Mouse (Mus musculus) liver, embryonic 11.5 days (tissue): ENCODE results near the gene Npy4r. TPM values are rescaled to one million over a fixed set of nuclear protein-coding genes. Genes with fewer than 3 reads are reported as not detected.

ENCODE experiments used
- ATAC-seq: fragments of 200-750 bp; cut with Nextera tagmentation; replicated peaks from 2 replicates; pipeline ENCODE4 v1.8.0; 2017; ENCODE audit warnings: moderate number of reproducible peaks, mild to moderate bottlenecking, moderate TSS enrichment, moderate library complexity; ENCODE audit not compliant: low FRiP score
- DNase-seq: peaks from one replicate; pipeline ENCODE4 v3.0.0-alpha.2; 2017; ENCODE audit warnings: low spot score
- H3K27ac ChIP-seq: fragments of 300-500 bp; sonication (generic); 2 replicates; pipeline ENCODE4 v1.5.1; 2014; ENCODE audit warnings: mild to moderate bottlenecking, low read depth, low read length, control low read depth
- H3K27me3 ChIP-seq: fragments of 300-500 bp; sonication (generic); replicated peaks from 2 replicates; pipeline ENCODE4 v1.6.1; 2014; ENCODE audit warnings: low read length, mixed read lengths; ENCODE audit not compliant: control insufficient read depth, insufficient read depth
- H3K36me3 ChIP-seq: fragments of 300-500 bp; sonication (generic); 2 replicates; pipeline ENCODE4 v1.6.1; 2014; ENCODE audit warnings: mild to moderate bottlenecking, low read length, moderate library complexity, mixed read lengths; ENCODE audit not compliant: control insufficient read depth, insufficient read depth
- H3K4me1 ChIP-seq: fragments of 300-500 bp; sonication (generic); replicated peaks from 2 replicates; pipeline ENCODE4 v1.6.1; 2014; ENCODE audit warnings: low read length, mixed read lengths; ENCODE audit not compliant: control insufficient read depth, insufficient read depth
- H3K4me2 ChIP-seq: fragments of 300-500 bp; sonication (generic); 2 replicates; pipeline ENCODE4 v1.6.1; 2014; ENCODE audit warnings: mild to moderate bottlenecking, control low read depth, moderate library complexity
- H3K4me3 ChIP-seq: fragments of 300-500 bp; sonication (generic); 2 replicates; pipeline ENCODE4 v1.5.1; 2014; ENCODE audit warnings: low read depth, low read length, control low read depth
- H3K9ac ChIP-seq: fragments of 300-500 bp; sonication (generic); 2 replicates; pipeline ENCODE4 v1.6.1; 2014; ENCODE audit warnings: low read depth, low read length, control low read depth
- H3K9me3 ChIP-seq: fragments of 300-500 bp; sonication (generic); 2 replicates; pipeline ENCODE4 v1.6.1; 2016; ENCODE audit warnings: low read length, inconsistent platforms, mixed read lengths; ENCODE audit not compliant: control insufficient read depth
- WGBS: fragments of 180-500 bp; shearing (Covaris S2); extraction: QIAGEN DNeasy Blood & Tissue Kit; methylation state at CpG from one replicate; pipeline ENCODE4 v1.1.7; 2014; 5-methylcytosine and 5-hydroxymethylcytosine counted together
- polyA plus RNA-seq: library from polyadenylated mRNA; unstranded; fragments of >200 nt; fragmentation: Nextera tagmentation; extraction: Ambion mirVana; gene quantifications from 2 replicates; pipeline ENCODE4 v1.2.1, GENCODE M21; 2014

Gene Npy4r
- polyA plus RNA-seq, 1 experiment from 2014 or later, result 0.04 TPM

DNA sequence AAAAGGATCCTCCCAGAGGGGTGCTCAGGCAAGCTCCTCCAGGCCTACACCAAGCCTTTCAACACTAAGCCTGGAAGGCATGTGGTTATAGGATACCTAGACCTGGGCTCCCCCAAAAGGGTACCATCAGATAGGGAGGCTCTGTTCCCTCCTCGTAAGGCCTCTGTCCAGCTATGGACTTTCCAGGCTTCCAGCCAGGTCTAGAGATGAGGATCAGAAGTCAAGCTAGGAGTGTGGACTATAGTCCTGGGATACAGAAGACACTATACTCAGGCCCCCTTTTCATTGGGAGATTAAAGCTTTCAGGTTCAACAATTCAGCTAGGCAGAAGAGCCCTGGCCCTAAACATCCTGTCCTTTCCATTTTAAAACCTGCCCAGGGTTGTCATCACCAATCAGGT, 30.8 kb upstream of the Npy4r start:
- no peak overlapping the region for H3K4me3 ChIP-seq
- H3K4me1 ChIP-seq, result no peaks in the 10 kb centered on the region
- 75% methylated on average over 1 of the region's 1 CpGs for WGBS
- no peak overlapping the region for H3K27ac ChIP-seq
- H3K36me3 ChIP-seq, result no peaks in the 10 kb centered on the region
- H3K9ac ChIP-seq, result no peak overlapping the region
- ATAC-seq (no peak), DNase-seq (no peak)
- H3K4me2 ChIP-seq, result no peak overlapping the region
- no peaks in the 10 kb centered on the region for H3K9me3 ChIP-seq
- no peaks in the 10 kb centered on the region for H3K27me3 ChIP-seq

DNA sequence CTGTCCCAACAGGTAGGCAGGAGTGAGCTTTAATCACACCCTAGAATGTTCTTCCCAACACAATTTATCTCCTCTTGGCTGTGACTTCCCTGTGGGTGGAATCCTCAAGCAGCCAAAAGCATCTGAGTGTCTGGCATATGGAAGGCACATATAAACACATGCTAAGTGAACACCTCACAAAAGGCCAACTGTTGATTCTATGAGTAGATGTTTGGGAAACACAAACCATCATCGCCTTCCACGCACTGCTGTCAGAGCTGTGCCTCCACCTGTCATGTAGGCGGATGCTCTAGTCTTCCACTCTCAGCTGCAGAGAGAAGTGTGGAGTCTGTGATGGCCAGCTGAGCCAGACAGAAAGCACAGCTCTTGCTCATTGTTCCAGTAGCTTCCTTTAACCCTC, 27.1 kb upstream of the Npy4r start:
- no peak overlapping the region for H3K4me2 ChIP-seq
- H3K36me3 ChIP-seq, result no peaks in the 10 kb centered on the region
- H3K27ac ChIP-seq, result no peak overlapping the region
- no peaks in the 10 kb centered on the region for H3K9me3 ChIP-seq
- WGBS, result 81% methylated on average over 3 of the region's 3 CpGs
- ATAC-seq (no peak), DNase-seq (no peak)
- no peaks in the 10 kb centered on the region for H3K27me3 ChIP-seq
- H3K4me1 ChIP-seq, result no peaks in the 10 kb centered on the region
- no peak overlapping the region for H3K4me3 ChIP-seq
- no peak overlapping the region for H3K9ac ChIP-seq

DNA sequence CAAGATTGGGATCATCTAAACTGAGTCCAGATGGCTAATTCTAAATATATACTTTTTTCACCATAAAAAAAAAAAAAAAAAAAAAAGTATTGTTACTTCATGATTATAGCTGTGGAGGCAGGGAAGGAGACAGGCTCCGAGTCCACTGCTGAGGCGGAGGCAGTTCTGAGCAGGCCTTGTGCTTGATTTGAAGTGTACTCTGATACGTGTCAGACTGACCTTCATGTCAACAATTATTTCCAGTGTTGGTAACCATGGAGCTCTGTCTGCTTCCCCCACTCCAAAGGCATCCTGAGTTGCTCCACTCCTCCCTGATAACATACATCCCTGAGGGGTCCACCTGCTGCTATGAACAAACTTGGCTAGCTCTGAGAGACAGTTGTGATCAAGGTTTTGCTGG, 18.8 kb upstream of the Npy4r start:
- Histone ChIP-seq H3K9me3 (no peaks in the 10 kb centered on the region), H3K4me1 (no peaks in the 10 kb centered on the region), H3K36me3 (no peaks in the 10 kb centered on the region), H3K27me3 (no peaks in the 10 kb centered on the region), H3K4me2 (no peak overlapping the region), H3K27ac (no peak overlapping the region), H3K9ac (no peak overlapping the region), H3K4me3 (no peak overlapping the region)
- DNase-seq, result no peak
- no peak for ATAC-seq
- WGBS, result 82% methylated on average over 3 of the region's 3 CpGs

DNA sequence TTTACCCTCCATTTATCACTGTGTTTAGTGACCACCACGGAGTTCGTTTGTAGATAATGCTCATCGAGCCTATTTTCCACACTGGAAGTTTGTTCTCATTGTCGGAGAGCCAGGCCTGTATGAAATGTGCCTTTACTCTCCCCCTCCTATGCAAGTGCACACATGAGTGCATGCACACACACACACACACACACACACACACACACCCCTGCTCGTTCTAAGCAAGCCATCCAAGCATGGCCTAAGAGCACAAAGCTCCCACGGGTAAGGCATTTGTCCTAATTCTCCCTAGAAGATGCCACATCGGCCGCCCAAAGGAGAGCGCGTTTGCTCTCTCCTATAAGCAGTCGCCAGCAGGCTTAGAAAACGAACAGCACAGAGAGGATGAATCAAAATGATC, 3.5 kb upstream of the Npy4r start:
- no peak overlapping the region for H3K4me3 ChIP-seq
- ATAC-seq (no peak), DNase-seq (no peak)
- H3K27ac ChIP-seq, result no peak overlapping the region
- no peak overlapping the region for H3K9ac ChIP-seq
- H3K4me1 ChIP-seq, result no peaks in the 10 kb centered on the region
- H3K27me3 ChIP-seq, result no peaks in the 10 kb centered on the region; the same call in 1 of the 2 replicates
- H3K9me3 ChIP-seq, result no peaks in the 10 kb centered on the region
- 79% methylated on average over 12 of the region's 12 CpGs for WGBS
- no peaks in the 10 kb centered on the region for H3K36me3 ChIP-seq
- H3K4me2 ChIP-seq, result no peak overlapping the region

DNA sequence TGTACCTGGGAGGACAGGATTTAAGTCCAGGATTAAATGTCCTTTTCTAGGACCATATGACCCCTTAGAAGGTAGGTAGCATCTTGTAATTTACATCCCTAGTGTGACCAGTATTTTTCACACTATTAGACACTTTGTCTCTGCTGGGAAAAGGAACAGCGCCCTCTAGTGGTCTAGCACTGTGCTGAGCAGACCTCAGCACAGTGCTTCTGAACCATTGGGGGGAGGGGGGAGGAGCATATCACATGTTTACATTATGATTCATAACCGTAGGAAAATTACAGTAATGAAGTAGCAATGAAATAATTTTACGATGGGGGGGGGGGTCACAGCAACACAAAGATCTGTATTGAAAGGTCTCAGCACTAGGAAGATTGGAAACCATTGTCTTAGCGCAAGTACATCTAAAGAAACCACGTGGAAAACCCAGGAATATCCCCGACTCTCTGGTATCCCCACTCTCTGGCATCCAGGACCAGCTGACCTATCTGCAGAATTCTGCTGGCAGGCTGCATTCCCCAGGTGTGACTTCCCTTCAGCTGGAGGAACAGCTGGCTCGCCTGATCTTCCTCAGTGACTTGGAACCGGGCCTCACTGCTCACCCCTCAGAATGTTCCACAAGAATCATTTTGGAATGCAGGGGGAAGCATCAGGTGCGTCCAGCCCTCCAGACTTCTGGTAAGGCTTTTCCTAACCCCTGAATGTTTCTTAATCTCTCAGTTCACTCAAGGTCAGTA, 2.5 kb upstream of the Npy4r start:
- WGBS, result 53% methylated on average over 9 of the region's 9 CpGs
- DNase-seq, result no peak
- Histone ChIP-seq H3K27ac (no peak overlapping the region), H3K4me1 (no peaks in the 10 kb centered on the region), H3K27me3 (no peaks in the 10 kb centered on the region; the same call in 1 of the 2 replicates), H3K9ac (no peak overlapping the region), H3K36me3 (no peaks in the 10 kb centered on the region), H3K4me3 (no peak overlapping the region), H3K4me2 (no peak overlapping the region), H3K9me3 (no peaks in the 10 kb centered on the region)
- ATAC-seq, result no peak

DNA sequence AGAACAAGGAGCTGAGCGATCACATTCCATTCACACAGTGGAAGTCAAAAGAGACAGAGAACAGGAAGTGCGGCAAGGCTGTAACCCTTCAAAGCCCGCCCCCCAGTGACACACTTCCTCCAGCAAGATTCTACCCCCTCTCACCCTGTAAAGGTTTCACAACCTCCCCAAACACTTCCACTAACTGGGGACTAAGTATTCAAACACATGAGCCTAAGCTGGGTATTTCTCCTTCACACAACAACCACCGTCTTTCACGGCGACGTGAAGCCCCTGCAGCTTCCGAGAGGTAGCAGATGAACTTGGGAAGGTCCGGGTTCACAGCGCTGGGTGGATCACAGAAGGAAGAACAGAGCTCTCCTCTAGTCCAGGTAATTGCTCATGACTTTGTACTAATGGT, 9.4 kb downstream of the Npy4r start:
- H3K4me2 ChIP-seq, result no peak overlapping the region
- H3K27ac ChIP-seq, result no peak overlapping the region
- no peaks in the 10 kb centered on the region for H3K27me3 ChIP-seq
- no peak overlapping the region for H3K9ac ChIP-seq
- no peaks in the 10 kb centered on the region for H3K4me1 ChIP-seq
- WGBS, result 85% methylated on average over 10 of the region's 10 CpGs
- DNase-seq (no peak), ATAC-seq (no peak)
- H3K36me3 ChIP-seq, result no peaks in the 10 kb centered on the region
- H3K4me3 ChIP-seq, result no peak overlapping the region
- no peaks in the 10 kb centered on the region for H3K9me3 ChIP-seq

DNA sequence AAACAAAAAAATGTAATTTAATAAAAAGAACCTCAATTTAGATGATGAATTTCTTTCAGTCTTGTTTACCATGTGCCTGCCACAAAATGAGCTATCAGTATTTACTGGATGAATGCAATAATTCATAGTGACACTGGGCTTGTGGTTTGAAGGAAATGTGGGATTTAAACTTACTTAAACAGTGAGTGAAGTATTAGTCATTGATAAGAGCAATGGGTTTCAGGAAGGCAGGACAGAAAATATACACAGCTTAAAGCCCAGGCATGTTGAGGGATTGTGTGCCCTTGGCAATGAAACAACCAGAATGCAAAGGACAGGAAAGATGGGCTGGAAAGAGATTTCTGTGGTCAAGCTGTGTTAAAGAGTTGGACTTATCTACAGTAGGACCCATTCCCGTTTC, 10.0 kb downstream of the Npy4r start:
- H3K9me3 ChIP-seq, result no peaks in the 10 kb centered on the region
- 59% methylated on average over 1 of the region's 1 CpGs for WGBS
- DNase-seq (no peak), ATAC-seq (no peak)
- H3K4me2 ChIP-seq, result no peak overlapping the region
- H3K9ac ChIP-seq, result no peak overlapping the region
- H3K36me3 ChIP-seq, result no peaks in the 10 kb centered on the region
- no peaks in the 10 kb centered on the region for H3K4me1 ChIP-seq
- no peak overlapping the region for H3K4me3 ChIP-seq
- no peaks in the 10 kb centered on the region for H3K27me3 ChIP-seq
- H3K27ac ChIP-seq, result no peak overlapping the region

DNA sequence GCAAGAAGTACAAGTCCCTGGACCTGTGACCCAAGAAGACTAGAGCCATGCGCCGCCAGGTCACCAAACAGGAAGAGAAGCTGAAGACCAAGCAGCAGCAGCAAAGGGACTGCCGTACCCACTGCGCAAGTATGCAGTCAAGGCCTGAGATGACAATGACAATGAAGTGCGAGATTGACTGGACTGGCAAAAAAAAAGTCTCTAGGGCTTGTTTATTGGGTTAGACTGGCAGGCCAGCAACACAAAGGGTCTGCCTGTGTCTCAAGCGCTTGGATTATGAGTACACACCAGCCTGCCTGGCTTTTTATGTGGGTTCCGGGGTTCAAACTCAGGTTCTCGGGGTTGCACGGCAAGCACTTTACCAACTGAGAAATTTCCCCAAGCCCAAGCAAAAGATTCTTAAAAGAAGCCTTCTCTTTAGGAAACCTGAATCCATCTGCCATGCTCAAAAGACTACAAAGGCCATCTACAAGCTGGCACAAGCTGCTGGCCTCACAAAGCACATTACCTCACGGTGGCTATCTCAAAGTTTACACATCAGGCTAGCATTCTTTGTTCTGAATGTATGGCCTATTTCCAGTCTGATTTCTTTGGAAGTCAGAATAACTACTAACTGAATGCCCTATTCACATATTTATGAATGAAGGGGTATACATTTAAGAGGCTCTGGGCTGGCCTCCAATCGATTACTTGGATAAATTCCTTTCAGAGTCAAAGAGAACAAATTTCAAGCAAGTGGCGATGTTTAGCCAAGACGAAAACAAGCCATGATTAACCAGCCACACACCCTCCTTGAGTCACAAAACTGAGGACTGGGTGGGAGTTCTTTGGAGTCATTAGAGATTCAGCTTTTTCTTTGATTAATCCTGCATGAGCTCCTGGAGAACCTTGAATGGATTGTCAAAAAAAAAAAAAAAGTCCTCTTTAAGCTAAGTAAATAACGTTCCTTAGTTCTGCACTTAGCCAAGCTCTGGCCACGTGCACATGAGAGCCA, 12.3 kb downstream of the Npy4r start:
- H3K4me2 ChIP-seq, result no peak overlapping the region
- ATAC-seq (no peak), DNase-seq (no peak)
- H3K27ac ChIP-seq, result no peak overlapping the region
- no peaks in the 10 kb centered on the region for H3K9me3 ChIP-seq
- 87% methylated on average over 15 of the region's 15 CpGs for WGBS
- H3K36me3 ChIP-seq, result no peaks in the 10 kb centered on the region
- H3K27me3 ChIP-seq, result no peaks in the 10 kb centered on the region
- H3K9ac ChIP-seq, result no peak overlapping the region
- no peaks in the 10 kb centered on the region for H3K4me1 ChIP-seq
- no peak overlapping the region for H3K4me3 ChIP-seq
